Mouse (Mus musculus) lung, postnatal 0 days (tissue): Measurements from ENCODE around the gene Dpyd.

Experiments
- CTCF ChIP-seq: IDR thresholded peaks from 2 replicates; pipeline ENCODE4 v1.5.1; 2016; ENCODE audit warnings: antibody characterized with exemption, mild to moderate bottlenecking
- EP300 ChIP-seq: IDR thresholded peaks from 2 replicates; pipeline ENCODE4 v1.6.1; 2016; ENCODE audit warnings: antibody characterized with exemption, mild to moderate bottlenecking, control low read depth

DNA sequence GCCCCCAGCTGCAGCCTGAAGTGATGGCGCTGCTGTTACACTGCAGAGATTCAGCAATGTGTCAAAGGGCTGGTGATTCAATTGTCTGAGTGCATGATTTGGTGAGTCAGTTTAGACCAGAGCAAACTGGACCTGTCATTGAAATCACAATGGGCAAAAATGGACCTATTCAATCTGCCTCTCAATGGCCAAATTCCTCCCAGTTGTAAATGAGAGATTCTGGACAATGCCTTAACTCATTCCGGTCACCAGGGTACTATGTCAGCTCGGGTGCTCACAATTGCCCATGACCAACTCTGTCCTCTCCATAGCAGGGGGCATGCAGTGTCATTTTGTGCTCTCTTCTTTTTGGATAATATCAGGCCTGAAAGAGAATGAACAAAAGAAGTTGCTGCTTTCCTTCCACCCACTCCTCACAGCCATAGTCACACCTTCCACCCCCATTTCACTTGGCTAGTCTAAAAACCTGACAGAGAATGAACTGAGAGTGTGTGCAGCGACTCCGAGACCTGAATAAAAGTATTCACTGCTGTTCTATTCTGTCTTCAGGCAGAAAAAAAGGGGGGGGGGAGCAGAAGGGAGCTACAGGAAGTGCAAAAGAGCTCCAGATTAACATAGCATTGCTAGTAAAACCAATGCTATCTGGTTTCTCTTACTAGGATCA is 533.4 kb downstream of the Dpyd start:
- no peak for TF ChIP-seq CTCF
- TF ChIP-seq EP300 = no peak
